Mouse (Mus musculus) splenic B cell, adult 2 months (primary cell): ENCODE measurements around the gene E030018B13Rik.

Experiments used
- DNase-seq: peaks from one replicate; pipeline ENCODE4 v3.0.0-alpha.2; 2011; ENCODE audit warnings: low read depth, low spot score
- H3K27me3 ChIP-seq: 2 replicates; pipeline ENCODE4 v1.6.1; 2012; ENCODE audit warnings: mild to moderate bottlenecking, low read length, moderate library complexity, mixed read lengths; ENCODE audit not compliant: control insufficient read depth, poor library complexity, insufficient read depth, severe bottlenecking
- H3K36me3 ChIP-seq: 2 replicates; pipeline ENCODE4 v1.6.1; 2012; ENCODE audit warnings: mild to moderate bottlenecking, low read length, moderate library complexity, mixed read lengths; ENCODE audit not compliant: control insufficient read depth, poor library complexity, insufficient read depth, severe bottlenecking

The E030018B13Rik gene

GRCm38 (mm10) chr7:63932461-63932860 lies 15.8 kb downstream of the E030018B13Rik start:
- DNase-seq, result no peak
- Histone ChIP-seq H3K27me3 (no peaks in the 10 kb centered on the region), H3K36me3 (peaks cover 2% of the 10 kb centered on the region; the same call in 1 of the 2 replicates)

DNA sequence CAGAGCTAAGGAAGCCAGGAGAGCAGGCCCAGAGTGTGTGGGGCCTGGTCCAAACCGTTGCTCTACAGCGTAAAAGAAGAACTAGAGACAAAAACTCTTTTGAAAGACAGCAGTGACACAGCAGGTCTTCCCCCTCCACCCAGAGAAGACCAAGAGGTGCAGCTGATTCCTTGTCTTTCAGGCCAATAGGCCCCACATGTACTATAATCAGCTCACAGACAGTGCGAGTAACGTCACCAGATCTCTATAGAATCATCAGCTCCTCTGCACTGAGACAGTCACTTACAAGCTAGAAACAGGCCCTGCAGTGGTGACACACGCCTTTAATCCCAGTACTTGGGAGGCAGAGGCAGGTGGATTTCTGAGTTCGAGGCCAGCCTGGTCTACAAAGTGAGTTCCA lies 17.2 kb downstream of the E030018B13Rik start:
- no peak for DNase-seq
- Histone ChIP-seq H3K36me3 (peaks cover 2% of the 10 kb centered on the region; the same call in 1 of the 2 replicates), H3K27me3 (no peaks in the 10 kb centered on the region)

GRCm38 (mm10) chr7:63934530-63934929 lies 17.9 kb downstream of the E030018B13Rik start:
- H3K36me3 ChIP-seq, result peaks cover 2% of the 10 kb centered on the region; the same call in 1 of the 2 replicates
- H3K27me3 ChIP-seq, result no peaks in the 10 kb centered on the region
- no peak for DNase-seq

DNA sequence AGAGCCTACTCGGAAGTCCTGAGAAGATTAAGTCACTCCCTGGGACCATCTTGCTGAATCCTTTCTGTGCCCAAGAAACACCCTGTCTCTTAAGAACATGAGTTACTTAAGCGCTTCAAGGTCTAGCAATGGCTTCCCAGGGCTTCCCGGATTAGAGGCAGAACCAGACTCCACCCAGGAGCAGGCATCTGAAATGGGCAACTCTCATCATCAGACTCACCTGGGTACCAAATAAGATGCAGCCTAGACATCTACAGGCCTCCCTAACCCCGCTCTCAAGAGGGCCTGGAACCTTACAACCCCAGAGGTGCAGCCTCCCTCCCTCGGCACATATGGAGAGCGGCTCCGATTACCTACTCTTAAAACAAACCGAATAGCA lies 19.1 kb downstream of the E030018B13Rik start:
- no peak for DNase-seq
- Histone ChIP-seq H3K27me3 (no peaks in the 10 kb centered on the region), H3K36me3 (peaks cover 2% of the 10 kb centered on the region; the same call in 1 of the 2 replicates)

DNA sequence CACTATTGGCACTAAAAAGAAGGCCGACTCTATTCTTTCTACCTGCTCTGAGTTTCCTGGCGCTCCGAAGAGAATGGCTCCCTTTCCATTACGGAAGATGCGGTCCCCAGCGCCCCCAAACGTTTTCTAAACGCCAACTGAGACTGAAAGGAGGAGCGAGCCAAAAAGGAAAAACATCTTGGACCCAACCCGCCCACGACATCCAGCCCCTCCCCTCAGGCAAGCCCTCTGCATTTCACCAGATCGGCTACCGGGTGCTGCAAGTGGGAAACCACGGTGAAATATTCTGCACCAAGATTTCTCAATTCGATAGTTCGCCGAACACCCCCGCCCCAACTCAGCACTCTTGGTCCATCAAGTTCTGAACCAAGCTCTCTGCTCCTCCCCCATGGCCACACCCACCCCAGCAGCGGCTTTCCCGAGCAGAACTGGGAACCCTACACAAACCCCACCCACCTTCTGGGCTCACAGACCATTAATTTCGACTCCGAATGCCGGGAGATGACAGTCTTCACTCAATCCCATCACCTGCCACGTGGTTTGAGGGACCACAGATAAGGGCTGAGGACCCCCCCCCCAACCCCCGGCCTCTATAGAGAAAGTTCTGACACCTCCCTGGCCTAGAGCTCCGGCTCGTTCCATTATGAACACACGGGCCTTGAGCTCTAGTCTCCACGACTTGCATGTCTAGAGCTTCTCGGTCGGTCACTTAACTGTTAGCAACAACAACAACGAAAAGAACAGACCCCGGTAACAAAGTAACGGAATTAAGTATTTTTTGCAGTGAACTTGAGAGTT lies 19.7 kb downstream of the E030018B13Rik start:
- peak; percentile 67 for DNase-seq
- Histone ChIP-seq H3K27me3 (no peaks in the 10 kb centered on the region), H3K36me3 (peaks cover 2% of the 10 kb centered on the region; the same call in 1 of the 2 replicates)

- H3K27me3 ChIP-seq, result no peaks in the 10 kb centered on the region
- H3K36me3 ChIP-seq, result peaks cover 2% of the 10 kb centered on the region; the same call in 1 of the 2 replicates
- peak; percentile 69 for DNase-seq
These were observed 20.3 kb downstream of the E030018B13Rik start for GRCm38 (mm10) chr7:63936986-63937235.

GRCm38 (mm10) chr7:63937236-63938065 lies 20.8 kb downstream of the E030018B13Rik start:
- H3K27me3 ChIP-seq, result no peaks in the 10 kb centered on the region
- DNase-seq, result peak; percentile 92
- H3K36me3 ChIP-seq, result peaks cover 2% of the 10 kb centered on the region; the same call in 1 of the 2 replicates

DNA sequence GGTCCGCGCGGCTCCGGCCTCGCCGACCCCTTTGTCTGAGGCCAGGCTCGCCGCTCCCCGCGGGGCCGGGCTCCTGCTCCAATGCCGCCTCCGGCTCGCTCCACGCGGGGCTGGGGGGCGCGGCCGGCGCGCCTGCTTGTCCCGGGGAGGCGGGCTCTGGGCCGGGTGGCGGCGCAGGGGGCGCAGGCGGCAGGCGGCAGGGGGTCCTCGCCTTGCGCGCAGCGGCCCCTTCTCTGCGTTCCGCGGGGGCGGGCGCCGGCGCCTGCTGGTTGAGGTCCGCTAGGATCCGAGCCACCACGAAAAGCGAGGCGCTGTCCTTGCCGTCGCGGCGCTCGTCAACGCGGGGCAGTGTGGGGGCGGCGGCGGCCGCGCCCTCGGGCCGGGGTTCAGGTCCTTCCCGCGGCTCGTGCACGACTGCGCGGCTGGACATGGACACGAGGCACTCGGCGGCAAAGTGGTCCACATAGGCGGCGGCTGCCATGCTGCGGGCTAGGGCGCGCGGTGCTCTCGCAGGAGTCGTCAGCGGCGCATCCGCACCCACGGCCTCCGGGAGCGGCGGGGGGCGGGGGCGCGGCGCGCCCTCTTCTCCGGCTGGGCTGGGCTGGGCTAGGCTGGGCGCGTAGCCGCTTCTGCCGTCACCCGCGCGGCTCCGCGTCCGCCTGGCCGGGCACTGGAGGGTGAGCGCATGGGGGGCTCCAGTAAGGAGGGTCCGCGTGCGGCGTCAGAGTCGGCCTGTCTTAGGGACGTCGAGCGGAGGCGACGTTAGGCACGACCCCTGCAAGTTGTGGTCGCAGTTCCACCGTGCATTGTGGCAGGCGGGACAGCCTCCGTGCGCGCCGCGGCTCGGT lies 21.6 kb downstream of the E030018B13Rik start:
- Histone ChIP-seq H3K27me3 (no peaks in the 10 kb centered on the region), H3K36me3 (peaks cover 2% of the 10 kb centered on the region; the same call in 1 of the 2 replicates)
- DNase-seq, result no peak

DNA sequence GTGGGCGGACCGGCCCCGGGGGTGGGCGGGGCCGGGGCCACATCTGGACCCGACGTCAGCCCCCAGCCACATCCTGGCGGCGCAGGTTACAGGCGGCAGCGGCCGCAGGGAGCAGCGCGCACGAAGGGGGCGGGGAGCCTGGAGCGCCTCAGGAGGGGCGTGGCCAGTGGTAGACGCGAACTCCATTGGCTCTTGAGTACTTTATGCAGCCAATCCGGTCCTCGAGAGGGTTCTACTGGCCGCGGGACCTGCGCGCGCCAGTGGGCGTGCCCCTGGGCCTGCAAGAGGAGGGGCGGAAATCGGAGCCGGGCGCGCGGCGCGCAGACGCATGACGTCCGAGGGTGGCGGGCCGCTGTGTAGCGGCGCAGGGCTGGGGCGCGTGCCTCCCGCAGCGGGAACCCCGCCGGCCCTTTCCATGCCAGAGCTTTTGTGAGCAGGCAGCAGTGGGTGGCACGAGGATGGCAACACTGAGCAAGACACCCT lies 22.3 kb downstream of the E030018B13Rik start, which contains the start of gene Klf13:
Gene Klf13, minus strand, starts transcription at position 2 of the 483 bp plus-strand sequence.
- DNase-seq, result peak; percentile 100
- peaks cover 2% of the 10 kb centered on the region; the same call in 1 of the 2 replicates for H3K36me3 ChIP-seq

DNA sequence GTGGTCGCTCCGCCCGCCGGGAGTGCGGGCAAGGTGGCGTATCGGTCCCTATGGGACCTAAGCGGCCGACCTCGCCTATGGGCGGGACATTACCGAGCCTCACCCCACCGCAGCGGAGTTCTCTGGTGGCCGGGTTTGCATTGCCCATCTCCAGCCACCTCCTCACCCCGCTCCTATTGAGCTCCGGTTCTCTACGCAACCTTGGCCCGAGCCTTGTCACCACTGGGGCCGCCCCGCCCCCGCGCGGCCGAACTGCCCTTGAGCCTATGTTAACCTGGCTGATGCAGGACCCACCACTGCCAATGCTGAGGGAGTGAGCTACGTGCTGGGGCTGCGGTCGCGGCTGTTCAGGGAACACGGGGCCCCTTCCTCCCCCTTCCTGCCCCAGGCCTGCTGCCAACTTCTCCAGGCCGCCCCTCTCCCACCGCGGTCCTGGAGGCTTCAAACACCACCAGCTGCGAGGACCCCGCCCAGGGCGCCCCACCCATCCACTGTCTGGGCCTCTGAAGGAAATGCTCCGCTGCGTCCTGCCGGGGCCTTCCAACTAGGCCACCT lies 22.8 kb downstream of the E030018B13Rik start:
- H3K27me3 ChIP-seq, result no peaks in the 10 kb centered on the region
- no peak for DNase-seq
- H3K36me3 ChIP-seq, result peaks cover 2% of the 10 kb centered on the region; the same call in 1 of the 2 replicates

More for the DNA sequence above, 22.3 kb downstream of the E030018B13Rik start, which contains the start of gene Klf13:
- H3K27me3 ChIP-seq, result no peaks in the 10 kb centered on the region

DNA sequence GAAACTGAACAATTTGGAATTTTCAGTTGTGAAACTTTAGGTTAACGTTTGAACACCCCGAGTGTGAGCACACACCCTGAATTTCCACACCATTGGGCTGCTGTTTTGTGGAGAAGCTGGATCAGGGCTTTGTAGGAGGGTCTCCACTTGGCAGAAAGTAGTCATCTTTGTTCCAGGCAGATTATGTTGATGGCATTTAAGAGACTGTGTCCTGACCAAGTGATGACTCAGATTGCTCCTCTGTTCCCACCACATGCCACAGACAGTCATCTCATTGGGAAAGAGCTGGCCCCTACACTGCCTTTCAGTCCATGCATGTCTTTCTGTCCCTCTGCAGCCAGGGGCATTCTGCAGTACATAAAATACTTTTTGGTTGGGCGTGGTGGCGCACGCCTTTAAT lies 23.7 kb downstream of the E030018B13Rik start:
- no peak for DNase-seq

GRCm38 (mm10) chr7:63941050-63941449 lies 24.4 kb downstream of the E030018B13Rik start:
- no peaks in the 10 kb centered on the region for H3K36me3 ChIP-seq
- H3K27me3 ChIP-seq, result no peaks in the 10 kb centered on the region
- no peak for DNase-seq

More for the DNA sequence above, 23.7 kb downstream of the E030018B13Rik start:
- Histone ChIP-seq H3K27me3 (no peaks in the 10 kb centered on the region), H3K36me3 (peaks cover 2% of the 10 kb centered on the region; the same call in 1 of the 2 replicates)

- H3K36me3 ChIP-seq, result no peaks in the 10 kb centered on the region
- DNase-seq, result no peak
- H3K27me3 ChIP-seq, result no peaks in the 10 kb centered on the region
These were observed 24.8 kb downstream of the E030018B13Rik start for GRCm38 (mm10) chr7:63941501-63941900.

- no peak for DNase-seq
- Histone ChIP-seq H3K36me3 (no peaks in the 10 kb centered on the region), H3K27me3 (no peaks in the 10 kb centered on the region)
These were observed 27.3 kb downstream of the E030018B13Rik start for GRCm38 (mm10) chr7:63943946-63944345.
